In genomic region chr4:24800345-24800936, GRCm38 (mm10) we compare ENCODE assay signal across 18 mouse cellular contexts. TPM values are rescaled to one million over a fixed set of nuclear protein-coding genes. Genes with fewer than 3 reads are reported as not detected.
DNase-seq lines count a peak whose midpoint lies in the region; ATAC-seq lines count a peak whose summit lies in the region.
"Had no signal": no experiment of that assay in that cellular context is flagged by ENCODE, and none has a peak within 500 bp of the region (broad histone marks: within the 10 kb centered on the region; RNA-seq: fewer than 3 reads in every experiment).

No protein-coding gene starts in this region.

- no peaks in the 10 kb centered on the region for H3K36me3 ChIP-seq in forebrain, embryonic 13.5 days (ENCODE audit: poor library complexity, severe bottlenecking)
- no peaks in the 10 kb centered on the region for H3K36me3 ChIP-seq in forebrain, embryonic 10.5 days (replicated peaks)
- no peaks in the 10 kb centered on the region for H3K36me3 ChIP-seq in hindbrain, embryonic 13.5 days
- H3K36me3 ChIP-seq in hindbrain, embryonic 14.5 days (replicated peaks; ENCODE audit: control insufficient read depth, insufficient read depth): no peaks in the 10 kb centered on the region
- H3K36me3 ChIP-seq in midbrain, embryonic 12.5 days: no peaks in the 10 kb centered on the region
- no peaks in the 10 kb centered on the region for H3K36me3 ChIP-seq in midbrain, embryonic 10.5 days
- H3K36me3 ChIP-seq in midbrain, embryonic 16.5 days (ENCODE audit: control insufficient read depth, insufficient read depth, low read length): no peaks in the 10 kb centered on the region
- H3K36me3 ChIP-seq: heart, embryonic 12.5 days; hindbrain, embryonic 12.5 days; intestine, embryonic 15.5 days had no signal

- H3K4me2 ChIP-seq in forebrain, embryonic 13.5 days: no peak overlapping the region
- no peak overlapping the region for H3K4me2 ChIP-seq in hindbrain, embryonic 13.5 days
- no peak overlapping the region for H3K4me2 ChIP-seq in hindbrain, embryonic 14.5 days (replicated peaks)
- H3K4me2 ChIP-seq in midbrain, embryonic 12.5 days (replicated peaks): no peak overlapping the region
- H3K4me2 ChIP-seq in midbrain, embryonic 16.5 days (ENCODE audit: low read length): no peak overlapping the region
- H3K4me2 ChIP-seq: heart, embryonic 12.5 days; hindbrain, embryonic 12.5 days; intestine, embryonic 15.5 days had no signal

- no peak overlapping the region for H3K4me3 ChIP-seq in forebrain, embryonic 13.5 days
- no peak overlapping the region for H3K4me3 ChIP-seq in forebrain, embryonic 10.5 days
- no peak overlapping the region for H3K4me3 ChIP-seq in hindbrain, embryonic 13.5 days
- H3K4me3 ChIP-seq in hindbrain, embryonic 14.5 days (replicated peaks; ENCODE audit: low read length): no peak overlapping the region
- H3K4me3 ChIP-seq in midbrain, embryonic 12.5 days: no peak overlapping the region
- H3K4me3 ChIP-seq in midbrain, embryonic 10.5 days: no peak overlapping the region
- H3K4me3 ChIP-seq in midbrain, embryonic 16.5 days (ENCODE audit: low read depth, low read length): no peak overlapping the region
- H3K4me3 ChIP-seq: gastrocnemius, adult 2 months; heart, embryonic 12.5 days; hindbrain, embryonic 12.5 days; intestine, embryonic 15.5 days had no signal

- DNase-seq in forebrain, embryonic 10.5 days (ENCODE audit: extremely low spot score, low spot score): no peak
- no peak for DNase-seq in hindbrain, embryonic 14.5 days (ENCODE audit: low spot score)
- DNase-seq in midbrain, embryonic 10.5 days (ENCODE audit: low spot score): no peak
- no peak for DNase-seq in embryo, embryonic 9.5 days (ENCODE audit: extremely low spot score)
- DNase-seq: adrenal gland, postnatal 10 days; cerebellum, adult 11 months; cerebellum, adult 8-10 months; cerebellum, postnatal 14 days; forebrain, postnatal 0 days; gastrocnemius, adult 2 months; gastrocnemius, postnatal 25 days had no signal

- H3K9ac ChIP-seq in forebrain, embryonic 13.5 days: no peak overlapping the region
- no peak overlapping the region for H3K9ac ChIP-seq in hindbrain, embryonic 13.5 days
- no peak overlapping the region for H3K9ac ChIP-seq in hindbrain, embryonic 14.5 days
- no peak overlapping the region for H3K9ac ChIP-seq in midbrain, embryonic 12.5 days (replicated peaks)
- no peak overlapping the region for H3K9ac ChIP-seq in midbrain, embryonic 16.5 days (ENCODE audit: low read depth, low read length)
- H3K9ac ChIP-seq: forebrain, postnatal 0 days; heart, embryonic 12.5 days; hindbrain, embryonic 12.5 days; intestine, embryonic 15.5 days had no signal

- WGBS in forebrain, embryonic 13.5 days: 88% methylated on average over 9 of the region's 9 CpGs
- 93% methylated on average over 9 of the region's 9 CpGs for WGBS in forebrain, embryonic 10.5 days
- 92% methylated on average over 9 of the region's 9 CpGs for WGBS in hindbrain, embryonic 13.5 days
- 92% methylated on average over 9 of the region's 9 CpGs for WGBS in hindbrain, embryonic 14.5 days
- WGBS in midbrain, embryonic 12.5 days: 86% methylated on average over 9 of the region's 9 CpGs
- 88% methylated on average over 9 of the region's 9 CpGs for WGBS in midbrain, embryonic 10.5 days
- WGBS in midbrain, embryonic 16.5 days: 92% methylated on average over 9 of the region's 9 CpGs

- peak; percentile 42; the same call in 1 of the 2 replicates for ATAC-seq in forebrain, embryonic 13.5 days
- peak; percentile 56 for ATAC-seq in hindbrain, embryonic 13.5 days (ENCODE audit: low FRiP score)
- ATAC-seq in hindbrain, embryonic 14.5 days (ENCODE audit: low FRiP score): no peak
- peak; percentile 47; the same call in 1 of the 2 replicates for ATAC-seq in midbrain, embryonic 12.5 days (ENCODE audit: low FRiP score, low read depth)
- ATAC-seq in midbrain, embryonic 16.5 days: 0 out of 2 replicates have a peak, but pooled peaks have one; percentile 36

- no peaks in the 10 kb centered on the region for H3K27me3 ChIP-seq in forebrain, embryonic 13.5 days
- no peaks in the 10 kb centered on the region for H3K27me3 ChIP-seq in forebrain, embryonic 10.5 days (ENCODE audit: poor library complexity, severe bottlenecking)
- H3K27me3 ChIP-seq in hindbrain, embryonic 13.5 days: no peaks in the 10 kb centered on the region
- H3K27me3 ChIP-seq in hindbrain, embryonic 14.5 days (ENCODE audit: control insufficient read depth, insufficient read depth, low read length): no peaks in the 10 kb centered on the region
- no peaks in the 10 kb centered on the region for H3K27me3 ChIP-seq in midbrain, embryonic 12.5 days
- no peaks in the 10 kb centered on the region for H3K27me3 ChIP-seq in midbrain, embryonic 10.5 days (ENCODE audit: low read depth, poor library complexity, severe bottlenecking)
- H3K27me3 ChIP-seq in midbrain, embryonic 16.5 days (ENCODE audit: control insufficient read depth, insufficient read depth, low read depth, low read length): no peaks in the 10 kb centered on the region
- H3K27me3 ChIP-seq: heart, embryonic 12.5 days; hindbrain, embryonic 12.5 days; intestine, embryonic 15.5 days had no signal

- no peaks in the 10 kb centered on the region for H3K9me3 ChIP-seq in forebrain, embryonic 13.5 days (replicated peaks)
- H3K9me3 ChIP-seq in forebrain, embryonic 10.5 days: no peaks in the 10 kb centered on the region
- no peaks in the 10 kb centered on the region for H3K9me3 ChIP-seq in hindbrain, embryonic 13.5 days
- no peaks in the 10 kb centered on the region for H3K9me3 ChIP-seq in hindbrain, embryonic 14.5 days (ENCODE audit: control insufficient read depth, low read length)
- no peaks in the 10 kb centered on the region for H3K9me3 ChIP-seq in midbrain, embryonic 12.5 days
- no peaks in the 10 kb centered on the region for H3K9me3 ChIP-seq in midbrain, embryonic 10.5 days (replicated peaks)
- H3K9me3 ChIP-seq in midbrain, embryonic 16.5 days (replicated peaks; ENCODE audit: control insufficient read depth, low read length, poor library complexity, severe bottlenecking): no peaks in the 10 kb centered on the region
- H3K9me3 ChIP-seq: heart, embryonic 12.5 days; hindbrain, embryonic 12.5 days; intestine, embryonic 15.5 days had no signal

- H3K27ac ChIP-seq in forebrain, embryonic 13.5 days: no peak overlapping the region
- H3K27ac ChIP-seq in forebrain, embryonic 10.5 days: no peak overlapping the region
- no peak overlapping the region for H3K27ac ChIP-seq in hindbrain, embryonic 13.5 days
- no peak overlapping the region for H3K27ac ChIP-seq in hindbrain, embryonic 14.5 days
- no peak overlapping the region for H3K27ac ChIP-seq in midbrain, embryonic 12.5 days (replicated peaks)
- H3K27ac ChIP-seq in midbrain, embryonic 10.5 days (replicated peaks): no peak overlapping the region
- no peak overlapping the region for H3K27ac ChIP-seq in midbrain, embryonic 16.5 days (ENCODE audit: low read length)
- H3K27ac ChIP-seq: gastrocnemius, adult 2 months; hindbrain, embryonic 12.5 days; intestine, embryonic 15.5 days had no signal

- H3K4me1 ChIP-seq in forebrain, embryonic 13.5 days: no peaks in the 10 kb centered on the region
- no peaks in the 10 kb centered on the region for H3K4me1 ChIP-seq in forebrain, embryonic 10.5 days
- no peaks in the 10 kb centered on the region; the same call in 1 of the 2 replicates for H3K4me1 ChIP-seq in hindbrain, embryonic 13.5 days (replicated peaks)
- no peaks in the 10 kb centered on the region for H3K4me1 ChIP-seq in hindbrain, embryonic 14.5 days (replicated peaks; ENCODE audit: control insufficient read depth, insufficient read depth, low read length)
- no peaks in the 10 kb centered on the region for H3K4me1 ChIP-seq in midbrain, embryonic 12.5 days
- no peaks in the 10 kb centered on the region for H3K4me1 ChIP-seq in midbrain, embryonic 10.5 days
- H3K4me1 ChIP-seq in midbrain, embryonic 16.5 days (ENCODE audit: control insufficient read depth, insufficient read depth, low read length): no peaks in the 10 kb centered on the region
- H3K4me1 ChIP-seq: heart, embryonic 12.5 days; hindbrain, embryonic 12.5 days; intestine, embryonic 15.5 days had no signal

RNA-seq across cellular contexts. Expression of gene Klhl32, which starts 50.5 kb away (rescaled TPM):
- polyA plus RNA-seq in forebrain, embryonic 13.5 days (2015; fragmentation: Nextera tagmentation; extraction: Ambion mirVana): 12.3 and 16.7 TPM in 2 replicates
- 3.7 and 3.8 TPM in 2 replicates for polyA plus RNA-seq in forebrain, embryonic 10.5 days (2016; fragmentation: Nextera tagmentation; extraction: Ambion mirVana)
- 24.6 and 26.2 TPM in 2 replicates for polyA plus RNA-seq in hindbrain, embryonic 13.5 days (2015; fragmentation: Nextera tagmentation; extraction: Ambion mirVana)
- polyA plus RNA-seq in hindbrain, embryonic 14.5 days (2014; fragmentation: Nextera tagmentation; extraction: Ambion mirVana): 29.8 and 31.2 TPM in 2 replicates
- 10.9 and 12.5 TPM in 2 replicates for polyA plus RNA-seq in midbrain, embryonic 12.5 days (2016; fragmentation: Nextera tagmentation; extraction: Ambion mirVana)
- polyA plus RNA-seq in midbrain, embryonic 10.5 days (2016; fragmentation: Nextera tagmentation; extraction: Ambion mirVana): 3.8 and 5.5 TPM in 2 replicates
- 29.4 and 36.4 TPM in 2 replicates for polyA plus RNA-seq in midbrain, embryonic 16.5 days (2015; fragmentation: Nextera tagmentation; extraction: Ambion mirVana)
